Mouse (Mus musculus): Measurements from ENCODE around the gene Ubfd1.
"Not testable (repeated sequence)": the region's sequence is repeated elsewhere in the genome, so short reads cannot be mapped to it uniquely, and the experiment has no call there.

The Ubfd1 gene

DNA sequence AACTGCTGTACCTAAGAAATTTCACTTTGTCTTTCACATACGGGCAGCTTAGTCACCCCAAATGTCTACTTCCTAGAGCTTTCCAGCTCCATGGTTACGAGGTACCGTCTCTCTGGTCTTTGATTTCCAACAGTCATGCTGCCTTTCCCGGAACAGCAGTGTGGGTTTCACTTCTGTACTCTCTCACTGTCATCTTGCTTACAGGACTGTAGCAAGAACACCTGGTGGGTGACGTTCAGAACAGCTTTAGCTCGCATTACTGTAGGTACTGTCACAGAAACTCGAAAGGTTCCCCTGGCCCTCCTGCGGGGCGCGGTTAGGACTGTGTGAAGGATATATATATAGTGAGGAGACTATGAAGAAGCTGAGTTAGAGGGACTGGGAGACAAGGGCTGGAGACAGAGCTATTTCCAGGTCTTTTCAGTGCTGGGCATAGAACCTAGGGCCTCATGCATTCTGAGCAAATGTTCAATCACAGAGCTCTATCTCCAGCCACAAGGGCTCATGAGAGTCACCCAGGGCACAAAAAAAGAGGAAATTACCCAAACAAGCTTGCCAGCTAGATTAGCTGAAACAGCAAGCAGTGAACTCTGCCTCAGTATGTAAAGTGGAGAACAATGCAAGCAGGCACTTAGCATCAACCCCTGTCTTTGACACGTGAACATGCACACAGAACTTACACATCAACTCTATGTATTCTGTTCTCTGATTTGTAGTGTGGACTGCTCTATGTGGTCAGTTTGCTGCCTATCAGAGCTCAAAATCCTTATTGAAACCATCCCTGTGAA is 20.4 kb downstream of the Ubfd1 start:
- DNase-seq (ENCODE audit: low spot score in 2 of 2): no peak

DNA sequence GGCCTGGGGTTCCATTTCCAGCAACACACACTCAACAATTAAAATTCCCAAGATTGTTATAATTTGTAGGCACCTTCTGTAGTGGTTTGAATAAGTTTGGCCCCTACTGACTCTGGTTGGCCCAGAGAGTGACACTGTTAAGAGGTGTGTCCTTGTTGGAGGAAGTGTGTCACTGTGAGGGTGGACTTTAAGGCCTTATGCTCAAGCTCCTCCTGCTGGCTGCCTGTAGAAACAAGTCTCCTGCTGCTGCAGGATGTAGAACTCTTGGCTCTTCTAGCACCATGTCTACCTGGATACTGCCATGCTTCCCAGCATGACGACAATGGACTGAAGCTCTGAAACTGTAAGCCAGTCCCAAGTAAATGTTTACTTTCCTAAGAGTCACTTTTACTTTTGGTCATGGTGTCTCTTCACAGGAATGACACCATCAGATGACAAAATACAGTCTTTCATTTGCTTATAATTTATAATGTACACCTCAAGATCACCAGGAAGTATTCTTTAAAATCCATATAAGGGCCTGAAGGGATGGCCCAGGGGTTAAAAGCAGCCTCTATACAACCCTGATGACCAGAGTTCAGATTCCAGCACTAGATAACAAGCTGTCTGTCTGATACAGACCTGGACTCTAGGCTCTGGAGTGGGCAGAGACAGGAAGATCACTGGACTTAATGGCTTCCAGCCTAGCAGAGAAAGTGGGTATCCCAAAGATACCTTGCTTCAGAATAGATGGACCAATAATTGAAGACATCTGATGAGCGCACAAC is 27.8 kb downstream of the Ubfd1 start:
- no peak for DNase-seq (ENCODE audit: low spot score in 2 of 2)

DNA sequence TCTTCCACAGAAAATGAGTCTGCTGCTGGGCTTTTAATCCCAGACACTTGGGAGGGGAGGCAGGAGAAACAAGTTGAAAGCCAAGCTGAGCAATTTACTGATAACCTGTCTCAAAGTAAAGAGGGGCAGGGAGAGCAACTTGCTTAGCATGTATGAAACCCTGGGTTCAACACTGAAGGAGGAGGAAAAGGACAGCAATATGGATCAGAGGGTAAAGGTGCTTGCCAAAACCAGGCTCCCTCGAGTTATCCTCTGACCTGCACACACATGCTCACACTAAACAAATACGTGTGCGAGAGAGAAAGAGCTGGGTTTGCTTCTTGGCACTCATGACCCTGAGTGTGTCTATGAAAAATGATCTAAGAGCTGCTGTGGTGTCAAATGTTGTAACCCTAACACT is 31.0 kb downstream of the Ubfd1 start:
- DNase-seq (ENCODE audit: low spot score in 2 of 2): no peak

DNA sequence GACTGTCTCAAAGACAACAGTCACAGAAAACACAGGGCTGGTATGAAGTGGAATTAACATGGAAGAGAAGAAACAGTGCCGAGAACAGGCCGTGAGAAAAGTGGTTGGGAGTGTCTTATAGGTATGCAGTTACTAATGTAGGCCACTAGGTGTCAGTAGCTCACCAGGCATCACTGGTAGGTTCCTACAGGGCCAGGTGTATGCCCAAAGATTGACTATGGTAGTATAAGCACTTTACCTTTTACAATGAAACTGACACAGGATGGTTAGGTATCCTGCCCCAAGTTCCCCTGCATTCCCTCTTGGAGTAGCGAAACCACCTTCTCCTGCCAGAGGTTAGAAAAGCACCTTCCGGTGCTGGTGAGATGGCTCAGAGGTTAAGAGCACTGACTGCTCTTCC is 32.2 kb downstream of the Ubfd1 start:
- DNase-seq (ENCODE audit: low spot score in 2 of 2): peak; percentile 29 to 68

GRCm38 (mm10) chr7:122101014-122101746 is 34.2 kb downstream of the Ubfd1 start:
- not testable (repeated sequence) for DNase-seq (ENCODE audit: low spot score in 2 of 2)

GRCm38 (mm10) chr7:122101747-122102244 is 34.8 kb downstream of the Ubfd1 start, which contains the start of gene Ndufab1:
Ndufab1 (minus strand) TSS chr7:122101886.
- peak; percentile 86 to 93 for DNase-seq (ENCODE audit: low spot score in 2 of 2)

DNA sequence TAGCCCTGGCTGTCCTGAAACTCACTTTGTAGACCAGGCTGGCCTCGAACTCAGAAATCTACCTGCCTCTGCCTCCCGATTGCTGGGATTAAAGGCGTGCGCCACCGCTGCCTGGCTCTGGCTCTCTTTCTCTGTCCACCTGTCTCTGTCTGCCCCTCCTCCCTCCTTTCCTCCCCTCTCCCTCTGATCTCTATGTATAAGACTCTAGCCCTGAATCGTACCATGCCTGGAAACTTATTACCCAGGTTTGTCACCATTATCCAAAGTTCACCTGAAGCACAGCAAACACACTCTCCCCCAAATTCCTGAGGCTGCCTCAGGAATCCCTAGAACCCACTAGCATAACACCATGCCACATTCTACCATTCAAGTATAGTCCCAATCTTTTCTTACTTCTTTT is 41.2 kb downstream of the Ubfd1 start:
- DNase-seq (ENCODE audit: low spot score in 2 of 2): no peak

DNA sequence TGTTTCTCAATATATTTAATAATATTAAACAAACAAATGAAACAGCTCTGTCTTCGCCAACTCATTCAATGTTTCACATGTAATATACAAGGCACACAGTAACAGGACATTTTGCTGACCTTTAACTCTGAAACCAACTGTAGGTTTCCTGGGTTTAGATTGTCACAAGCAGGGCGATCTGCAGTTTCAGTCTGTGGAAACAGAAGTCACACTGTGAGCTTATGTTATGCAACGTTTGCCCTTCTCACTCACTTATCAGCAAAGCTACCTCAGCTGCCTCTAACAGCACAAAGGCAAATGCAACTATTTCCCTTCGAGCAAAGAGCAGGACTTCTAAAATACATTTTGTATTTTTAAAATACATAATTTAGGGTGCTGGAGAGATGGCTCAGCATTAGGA is 56.5 kb downstream of the Ubfd1 start:
- no peak for DNase-seq (ENCODE audit: low spot score in 2 of 2)

GRCm38 (mm10) chr7:122125636-122126035 is 58.7 kb downstream of the Ubfd1 start:
- DNase-seq (ENCODE audit: low spot score in 2 of 2): no peak

DNA sequence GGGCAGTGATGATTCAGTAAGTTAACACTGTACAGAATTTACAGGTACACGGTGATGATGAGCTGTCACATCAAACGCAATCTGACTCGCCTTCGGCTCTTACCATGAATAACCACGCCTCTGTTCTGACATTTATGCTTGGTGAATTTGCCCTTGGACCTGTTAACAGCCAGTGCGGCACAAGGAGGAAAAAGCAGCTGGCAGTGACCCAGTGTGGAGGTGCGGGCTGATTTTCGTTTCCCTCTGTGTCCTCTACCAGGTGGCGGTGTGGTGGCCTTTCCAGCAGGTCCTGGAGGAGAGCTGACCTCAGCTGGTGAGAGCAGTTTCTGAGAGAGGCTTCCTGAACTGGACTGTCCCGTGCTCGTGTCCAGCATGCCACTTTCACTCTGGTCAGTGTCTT is 60.0 kb downstream of the Ubfd1 start:
- DNase-seq (ENCODE audit: low spot score in 2 of 2): no peak

All from spleen, postnatal 4 days (tissue).